In the genomic region with DNA sequence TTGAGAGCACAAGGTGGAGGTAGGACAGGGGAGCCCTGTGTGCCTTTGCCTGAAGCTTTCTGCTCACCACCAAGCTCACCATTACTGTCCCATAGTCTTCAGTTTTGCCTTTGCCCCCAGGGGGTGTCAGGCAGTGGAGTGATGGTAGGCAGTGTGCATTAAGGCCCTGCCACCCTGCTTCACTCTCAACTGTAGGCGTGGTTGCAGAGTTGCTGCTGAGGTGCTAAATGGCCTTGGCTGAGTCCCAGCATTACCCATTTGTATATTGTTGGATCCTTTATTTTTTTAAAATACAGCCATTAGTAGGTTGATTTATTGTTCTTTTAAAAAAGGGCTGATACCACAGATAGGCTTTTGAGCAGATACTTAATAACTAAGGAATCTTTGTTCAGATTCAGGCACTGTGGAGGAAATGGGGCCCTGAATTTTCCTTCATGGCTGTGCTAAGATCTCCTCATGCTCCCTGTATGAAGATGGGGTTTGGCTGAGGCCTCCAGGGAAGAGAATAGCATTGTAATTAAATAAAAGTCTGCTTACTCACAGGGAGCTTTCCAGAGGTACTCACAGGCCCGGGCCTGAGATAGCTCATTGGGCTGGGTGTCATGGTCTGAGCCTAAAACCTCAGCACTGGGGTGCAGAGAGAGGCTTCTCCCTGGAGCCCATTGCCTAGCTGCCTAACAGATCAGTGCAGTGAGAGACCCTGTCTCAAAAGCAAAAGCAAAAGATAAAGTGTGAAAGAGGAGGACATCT, we compare ENCODE assay signal across 11 mouse cellular contexts.
DNase-seq lines count a peak whose midpoint lies in the region; ATAC-seq lines count a peak whose summit lies in the region.
"Had no signal": no experiment of that assay in that cellular context is flagged by ENCODE, and none has a peak within 500 bp of the region (broad histone marks: within the 10 kb centered on the region; RNA-seq: fewer than 3 reads in every experiment).

No protein-coding gene starts in this region.

- H3K4me2 ChIP-seq in forebrain, embryonic 16.5 days (ENCODE audit: low read length), result no peak overlapping the region
- no peak overlapping the region for H3K4me2 ChIP-seq in kidney, embryonic 14.5 days (replicated peaks; ENCODE audit: low read depth, low read length)
- H3K4me2 ChIP-seq in midbrain, embryonic 16.5 days (ENCODE audit: low read length), result no peak overlapping the region
- no peak overlapping the region for H3K4me2 ChIP-seq in midbrain, embryonic 11.5 days
- no peak overlapping the region for H3K4me2 ChIP-seq in neural tube, embryonic 15.5 days

- WGBS in forebrain, embryonic 16.5 days, result 48% methylated on average over 2 of the region's 2 CpGs
- 78% methylated on average over 2 of the region's 2 CpGs for WGBS in forebrain, embryonic 10.5 days
- WGBS in kidney, embryonic 14.5 days, result 58% methylated on average over 2 of the region's 2 CpGs
- WGBS in midbrain, embryonic 16.5 days, result 78% methylated on average over 2 of the region's 2 CpGs
- 83% methylated on average over 2 of the region's 2 CpGs for WGBS in midbrain, embryonic 11.5 days
- 56% methylated on average over 2 of the region's 2 CpGs for WGBS in neural tube, embryonic 15.5 days

- H3K36me3 ChIP-seq in forebrain, embryonic 16.5 days (ENCODE audit: control insufficient read depth, insufficient read depth), result no peaks in the 10 kb centered on the region
- H3K36me3 ChIP-seq in forebrain, embryonic 10.5 days (replicated peaks), result no peaks in the 10 kb centered on the region
- no peaks in the 10 kb centered on the region for H3K36me3 ChIP-seq in kidney, embryonic 14.5 days (ENCODE audit: control insufficient read depth, insufficient read depth, low read length)
- H3K36me3 ChIP-seq in midbrain, embryonic 16.5 days (ENCODE audit: control insufficient read depth, insufficient read depth, low read length), result no peaks in the 10 kb centered on the region
- H3K36me3 ChIP-seq in midbrain, embryonic 11.5 days (ENCODE audit: control insufficient read depth, insufficient read depth, low read length), result no peaks in the 10 kb centered on the region
- no peaks in the 10 kb centered on the region for H3K36me3 ChIP-seq in neural tube, embryonic 15.5 days

- no peaks in the 10 kb centered on the region for H3K9me3 ChIP-seq in forebrain, embryonic 16.5 days (ENCODE audit: control insufficient read depth, low read length)
- H3K9me3 ChIP-seq in forebrain, embryonic 10.5 days, result no peaks in the 10 kb centered on the region
- no peaks in the 10 kb centered on the region for H3K9me3 ChIP-seq in kidney, embryonic 14.5 days (ENCODE audit: control insufficient read depth, low read length)
- no peaks in the 10 kb centered on the region for H3K9me3 ChIP-seq in midbrain, embryonic 16.5 days (replicated peaks; ENCODE audit: control insufficient read depth, low read length, poor library complexity, severe bottlenecking)
- no peaks in the 10 kb centered on the region for H3K9me3 ChIP-seq in midbrain, embryonic 11.5 days (ENCODE audit: control insufficient read depth, low read length)
- H3K9me3 ChIP-seq in neural tube, embryonic 15.5 days (replicated peaks), result no peaks in the 10 kb centered on the region

- no peak for DNase-seq in forebrain, embryonic 10.5 days (ENCODE audit: extremely low spot score, low spot score)
- no peak for DNase-seq in kidney, adult 8-10 months
- no peak for DNase-seq in midbrain, embryonic 11.5 days (ENCODE audit: low spot score, missing footprints)
- no peak for DNase-seq in left cerebral cortex, postnatal 25 days (ENCODE audit: low spot score in 2 of 2)
- DNase-seq: embryo, embryonic 11 days; right cerebral cortex, postnatal 14 days had no signal

- intact Hi-C loops in left cerebral cortex, postnatal 25 days (cut with DNase I), result no loop called here

- ATAC-seq in forebrain, embryonic 16.5 days, result 0 out of 2 replicates have a peak, but pooled peaks have one; percentile 49
- no peak for ATAC-seq in kidney, embryonic 14.5 days (ENCODE audit: low FRiP score, low TSS enrichment)
- no peak for ATAC-seq in midbrain, embryonic 16.5 days
- ATAC-seq in midbrain, embryonic 11.5 days (ENCODE audit: low FRiP score), result no peak
- no peak for ATAC-seq in neural tube, embryonic 15.5 days (ENCODE audit: low FRiP score)
- ATAC-seq: CD4-positive, CD25-positive, alpha-beta regulatory T cell, adult 4 months had no signal

- no peak overlapping the region for H3K9ac ChIP-seq in forebrain, embryonic 16.5 days (replicated peaks; ENCODE audit: low read depth, low read length)
- no peak overlapping the region for H3K9ac ChIP-seq in kidney, embryonic 14.5 days (ENCODE audit: low read depth, low read length)
- H3K9ac ChIP-seq in midbrain, embryonic 16.5 days (ENCODE audit: low read depth, low read length), result no peak overlapping the region
- H3K9ac ChIP-seq in midbrain, embryonic 11.5 days (ENCODE audit: low read length), result no peak overlapping the region
- H3K9ac ChIP-seq in neural tube, embryonic 15.5 days (replicated peaks), result no peak overlapping the region

- H3K4me3 ChIP-seq in forebrain, embryonic 16.5 days (replicated peaks; ENCODE audit: low read length), result no peak overlapping the region
- H3K4me3 ChIP-seq in forebrain, embryonic 10.5 days, result no peak overlapping the region
- no peak overlapping the region for H3K4me3 ChIP-seq in kidney, embryonic 14.5 days (ENCODE audit: low read length)
- no peak overlapping the region for H3K4me3 ChIP-seq in midbrain, embryonic 16.5 days (ENCODE audit: low read depth, low read length)
- H3K4me3 ChIP-seq in midbrain, embryonic 11.5 days (ENCODE audit: low read depth, low read length), result no peak overlapping the region
- no peak overlapping the region for H3K4me3 ChIP-seq in neural tube, embryonic 15.5 days (replicated peaks)

- peaks cover 16% of the 10 kb centered on the region for H3K4me1 ChIP-seq in forebrain, embryonic 16.5 days (replicated peaks; ENCODE audit: control insufficient read depth, insufficient read depth, low read length)
- H3K4me1 ChIP-seq in forebrain, embryonic 10.5 days, result peaks cover 25% of the 10 kb centered on the region
- peaks cover 18% of the 10 kb centered on the region for H3K4me1 ChIP-seq in kidney, embryonic 14.5 days (ENCODE audit: control insufficient read depth, insufficient read depth, low read length)
- H3K4me1 ChIP-seq in midbrain, embryonic 16.5 days (ENCODE audit: control insufficient read depth, insufficient read depth, low read length), result peaks cover 15% of the 10 kb centered on the region
- no peaks in the 10 kb centered on the region for H3K4me1 ChIP-seq in midbrain, embryonic 11.5 days (ENCODE audit: control insufficient read depth, insufficient read depth, low read length)
- H3K4me1 ChIP-seq in neural tube, embryonic 15.5 days, result peaks cover 44% of the 10 kb centered on the region

- H3K27me3 ChIP-seq in forebrain, embryonic 16.5 days (replicated peaks; ENCODE audit: control insufficient read depth, insufficient read depth, low read length), result no peaks in the 10 kb centered on the region
- no peaks in the 10 kb centered on the region for H3K27me3 ChIP-seq in forebrain, embryonic 10.5 days (ENCODE audit: poor library complexity, severe bottlenecking)
- no peaks in the 10 kb centered on the region for H3K27me3 ChIP-seq in kidney, embryonic 14.5 days (ENCODE audit: control insufficient read depth, insufficient read depth, low read length)
- no peaks in the 10 kb centered on the region for H3K27me3 ChIP-seq in midbrain, embryonic 16.5 days (ENCODE audit: control insufficient read depth, insufficient read depth, low read depth, low read length)
- H3K27me3 ChIP-seq in midbrain, embryonic 11.5 days (ENCODE audit: control insufficient read depth, insufficient read depth, low read length), result no peaks in the 10 kb centered on the region
- H3K27me3 ChIP-seq in neural tube, embryonic 15.5 days (replicated peaks), result no peaks in the 10 kb centered on the region

- peak overlapping the region; percentile 34; the same call in 1 of the 2 replicates for H3K27ac ChIP-seq in forebrain, embryonic 16.5 days (ENCODE audit: low read length)
- H3K27ac ChIP-seq in forebrain, embryonic 10.5 days, result no peak overlapping the region
- H3K27ac ChIP-seq in kidney, embryonic 14.5 days (ENCODE audit: low read depth, low read length), result peak overlapping the region; percentile 39; the same call in 1 of the 2 replicates
- peak overlapping the region; percentile 7; the same call in 1 of the 2 replicates for H3K27ac ChIP-seq in midbrain, embryonic 16.5 days (ENCODE audit: low read length)
- no peak overlapping the region for H3K27ac ChIP-seq in midbrain, embryonic 11.5 days (ENCODE audit: low read depth, low read length)
- peak overlapping the region; percentile 68 for H3K27ac ChIP-seq in neural tube, embryonic 15.5 days (replicated peaks)

Comparison
In these comparisons a context has a peak if more than half of its experiments do, and no peak if none do; other contexts are left out.
1. H3K27ac ChIP-seq: peak in forebrain, embryonic 16.5 days (single experiment), kidney, embryonic 14.5 days (single experiment), midbrain, embryonic 16.5 days (single experiment) and neural tube, embryonic 15.5 days (single experiment); none in forebrain, embryonic 10.5 days (single experiment) and midbrain, embryonic 11.5 days (single experiment).